Mouse (Mus musculus) gastrocnemius, adult 2 months (tissue): ENCODE measurements around the gene Adra1b. TPM values are rescaled to one million over a fixed set of nuclear protein-coding genes. Genes with fewer than 3 reads are reported as not detected.
A peak's percentile ranks its signal among the peaks of the same experiment; 100 is the strongest.

ENCODE experiments used
- DNase-seq: peaks from one replicate; pipeline ENCODE4 v3.0.0; 2022
- H3K27ac ChIP-seq: fragments of 200-600 bp; 2 replicates; pipeline ENCODE4 v1.8.1; 2022; ENCODE audit warnings: mild to moderate bottlenecking
- H3K4me3 ChIP-seq: fragments of 200-600 bp; 2 replicates; pipeline ENCODE4 v1.8.1; 2022; ENCODE audit warnings: mild to moderate bottlenecking, moderate library complexity
- CTCF ChIP-seq: fragments of 200-600 bp; IDR thresholded peaks from 2 replicates; pipeline ENCODE4 v1.8.1; 2022; ENCODE audit warnings: antibody characterized with exemption, mild to moderate bottlenecking, moderate library complexity
- intact Hi-C: fragments of 180-260 bp; cut with DNase I; formaldehyde crosslinking; loops from one replicate; pipeline ENCODE4 v1.15.1; 2025
- long read RNA-seq, 2 experiments: library from polyadenylated mRNA; stranded (forward); transcript quantifications; one replicate each; pipeline ENCODE4 v2.0.0; 2021
- total RNA-seq, 2 experiments: library from RNA; stranded (reverse); gene quantifications; 2 replicates each; pipeline ENCODE4 v1.2.3; 2021

The Adra1b gene
- under 1 TPM; 0.26 to 0.42 TPM for total RNA-seq
- long read RNA-seq, experiment 1: 0 reads
- long read RNA-seq, experiment 2: 0 reads

DNA sequence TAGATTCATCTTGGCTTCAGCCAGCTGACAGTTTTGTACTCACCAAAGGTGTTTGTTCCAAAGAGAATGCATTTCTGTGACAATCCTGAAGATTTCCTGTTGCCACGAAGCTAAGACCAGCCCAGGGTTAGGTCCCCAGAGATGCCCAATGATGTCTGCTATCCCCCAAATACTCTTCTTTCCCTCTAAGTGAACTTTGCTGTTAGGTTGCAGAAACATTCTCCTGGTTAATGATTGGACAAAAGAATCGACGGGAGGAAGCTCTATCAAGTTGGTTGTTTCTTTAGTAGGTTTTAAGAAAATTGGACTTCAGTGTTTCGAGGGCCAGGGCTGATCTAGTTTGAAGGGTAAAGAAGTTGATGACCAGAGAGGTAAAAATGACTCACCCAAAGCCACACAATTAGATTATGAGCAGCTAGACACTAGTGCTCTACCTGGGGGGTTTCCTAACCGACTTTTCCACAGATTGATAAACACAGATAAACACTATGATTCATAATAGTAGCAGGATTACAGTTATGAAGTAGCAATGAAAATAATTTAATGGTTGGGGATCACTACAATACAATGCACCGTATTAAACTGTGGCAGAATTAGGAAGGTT, at the start of gene Adra1b:
Adra1b (minus strand) TSS at position 160 of the 604 bp plus-strand sequence.
- intact Hi-C loops: no loop called here
- no peak for DNase-seq
- no peak within 1 kb of the TSS for H3K27ac ChIP-seq
- TF ChIP-seq CTCF: no peak
- H3K4me3 ChIP-seq: no peak within 1 kb of the TSS

DNA sequence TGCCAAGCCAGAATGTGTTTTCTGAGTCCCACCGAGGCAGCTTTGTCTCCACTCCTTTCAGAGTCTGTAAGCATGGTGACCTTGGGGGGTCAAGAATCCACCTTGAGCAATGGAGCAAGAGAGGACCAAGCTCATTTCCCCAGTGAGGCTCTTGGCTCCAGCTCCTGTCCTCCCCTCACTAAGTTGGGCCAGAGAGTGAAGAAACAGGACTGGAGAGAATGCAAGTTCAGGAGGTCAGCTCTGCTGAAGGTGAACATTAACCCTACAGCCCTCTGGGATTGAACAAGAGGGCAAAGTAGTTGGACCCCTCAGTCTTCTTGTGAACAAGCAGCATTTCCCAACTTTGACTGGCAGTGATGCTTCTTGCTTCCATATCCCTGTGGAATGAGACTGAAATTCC, 49.3 kb upstream of the Adra1b start:
- Histone ChIP-seq H3K27ac (no peak overlapping the region), H3K4me3 (no peak overlapping the region)
- DNase-seq: no peak
- intact Hi-C loops: no loop called here
- TF ChIP-seq CTCF: no peak

DNA sequence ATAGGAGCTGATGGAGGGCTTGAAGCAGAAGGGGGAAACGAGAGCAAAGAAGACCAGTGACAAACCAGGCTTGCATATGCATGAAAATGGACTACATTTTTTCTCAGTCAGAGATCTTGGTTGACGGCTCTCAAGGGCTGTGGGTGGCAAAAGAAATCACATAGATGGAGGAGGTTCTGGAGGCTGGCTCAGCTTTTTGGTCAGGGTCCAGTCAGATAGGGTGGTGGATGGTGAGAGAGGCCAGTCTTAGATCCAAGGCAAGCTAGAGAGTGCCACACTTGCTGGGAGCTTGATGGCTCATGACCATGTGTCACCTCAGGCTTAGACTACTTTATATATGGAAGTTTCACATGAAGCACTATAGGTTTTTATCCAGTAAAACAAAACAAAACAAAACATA, 42.8 kb upstream of the Adra1b start:
- intact Hi-C loops: no loop called here
- Histone ChIP-seq H3K4me3 (no peak overlapping the region), H3K27ac (no peak overlapping the region)
- DNase-seq: no peak
- no peak for TF ChIP-seq CTCF

DNA sequence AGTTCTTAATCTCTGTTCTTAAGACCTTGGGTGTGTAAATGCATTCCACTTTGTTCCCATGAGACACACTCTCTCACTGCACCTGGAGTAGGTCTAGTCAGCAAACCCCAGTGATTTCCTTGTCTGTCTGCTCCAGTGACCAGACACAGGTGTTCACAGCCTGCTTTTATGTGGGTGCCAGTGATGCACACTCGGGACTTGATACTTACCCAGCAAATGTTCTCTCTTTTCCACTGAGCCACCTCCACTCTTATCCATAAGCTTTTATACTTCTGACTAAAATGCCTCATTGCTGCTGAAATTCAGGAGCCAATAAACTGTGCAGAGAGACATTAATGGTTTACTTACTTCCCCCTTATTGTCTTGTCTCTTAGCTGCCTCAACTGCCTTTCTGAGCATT, 42.2 kb upstream of the Adra1b start:
- TF ChIP-seq CTCF: no peak
- intact Hi-C loops: no loop called here
- no peak for DNase-seq
- Histone ChIP-seq H3K4me3 (no peak overlapping the region), H3K27ac (no peak overlapping the region)

DNA sequence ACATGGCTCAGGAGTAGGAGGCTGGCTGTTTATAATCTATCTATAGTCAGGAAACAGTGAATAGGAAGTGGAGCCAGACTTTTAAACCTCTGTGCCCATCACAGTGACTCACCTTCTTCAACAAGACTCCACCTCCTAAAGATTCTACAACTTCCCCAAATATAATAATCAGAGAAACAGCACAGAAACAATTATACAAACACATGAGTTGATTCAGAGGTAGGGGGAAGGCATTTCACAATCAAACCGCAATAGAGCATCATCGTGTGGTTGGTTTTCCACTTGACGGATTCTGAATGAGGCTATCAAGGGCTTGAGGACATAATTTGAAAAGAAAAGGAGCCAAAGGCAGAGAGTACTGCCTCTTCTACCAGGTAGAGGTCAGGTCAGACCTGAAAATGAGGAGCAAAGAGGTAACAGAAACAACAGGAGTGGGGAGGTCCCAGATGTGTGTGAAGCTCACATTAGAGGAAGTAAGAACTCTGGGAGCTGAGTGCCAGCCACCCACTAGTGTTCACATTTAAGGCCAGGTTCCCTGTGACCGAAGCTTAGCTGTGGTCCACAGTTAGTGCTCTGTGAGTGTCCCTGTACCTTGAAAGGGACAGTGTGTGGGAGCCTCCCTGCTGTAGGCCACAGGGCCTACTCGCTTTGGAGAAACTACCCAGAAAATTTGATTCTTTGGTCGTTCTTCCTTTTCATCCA, 39.6 kb upstream of the Adra1b start:
- DNase-seq: no peak
- TF ChIP-seq CTCF: no peak
- intact Hi-C loops: no loop called here
- Histone ChIP-seq H3K27ac (no peak overlapping the region), H3K4me3 (no peak overlapping the region)

DNA sequence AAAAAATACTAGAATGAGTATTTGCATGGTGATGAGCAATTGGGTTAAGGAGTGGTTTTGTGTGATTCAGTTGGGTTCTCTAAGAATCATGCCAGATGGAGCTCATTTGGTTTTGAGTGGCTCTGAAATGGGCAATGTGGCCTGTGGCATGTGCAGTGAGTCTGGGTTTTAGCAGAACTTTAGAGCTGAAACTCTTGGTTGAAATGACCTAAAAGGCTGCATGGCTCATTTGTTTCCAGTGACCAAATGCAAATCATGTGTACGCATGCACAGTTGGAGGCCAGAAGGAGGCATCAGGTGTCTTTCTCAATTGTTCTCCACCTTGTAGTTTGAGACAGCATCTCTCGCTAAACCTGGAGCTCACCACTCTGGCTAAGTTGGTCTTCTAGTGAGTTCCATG, 35.0 kb upstream of the Adra1b start:
- no peak for DNase-seq
- Histone ChIP-seq H3K27ac (no peak overlapping the region), H3K4me3 (no peak overlapping the region)
- intact Hi-C loops: no loop called here
- no peak for TF ChIP-seq CTCF

DNA sequence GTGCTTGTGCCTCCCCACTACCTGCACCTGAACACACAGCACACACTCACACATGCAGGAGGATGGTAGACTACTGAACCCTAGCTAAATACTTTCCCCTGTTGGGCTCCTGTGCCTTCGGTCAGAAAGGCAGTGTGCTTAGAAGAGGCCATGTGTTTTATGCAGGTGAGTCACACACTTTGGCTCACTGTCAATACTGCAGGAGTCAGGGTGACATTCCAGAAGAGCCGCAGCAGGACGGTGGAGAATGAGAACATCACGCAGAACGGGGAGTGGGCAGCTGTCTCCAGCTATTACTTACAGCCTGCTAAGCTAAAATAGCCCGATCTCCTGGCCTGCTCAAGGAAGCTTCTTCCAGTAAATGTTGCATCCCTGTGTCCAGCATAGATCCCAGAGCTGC, 32.5 kb upstream of the Adra1b start:
- intact Hi-C loops: no loop called here
- Histone ChIP-seq H3K27ac (no peak overlapping the region), H3K4me3 (no peak overlapping the region)
- TF ChIP-seq CTCF: no peak
- DNase-seq: no peak

DNA sequence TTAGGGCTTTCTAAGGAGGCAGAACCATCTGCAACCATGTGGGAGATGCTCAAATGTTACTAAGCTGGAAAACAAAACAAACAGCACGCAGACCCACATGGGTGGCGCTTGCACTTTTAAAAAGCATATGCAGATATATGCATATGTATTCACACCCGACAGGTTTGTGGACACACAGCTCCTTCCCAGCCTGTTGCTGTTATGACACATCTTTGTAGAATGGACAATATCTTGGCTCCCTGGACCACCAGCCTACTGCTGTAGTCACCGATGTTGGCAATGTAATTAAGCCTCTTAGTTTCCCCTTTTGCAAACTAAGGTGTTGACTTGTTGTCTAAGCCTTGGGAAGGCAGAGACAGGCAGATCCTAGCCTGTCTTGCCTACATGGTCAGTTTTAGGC, 32.0 kb upstream of the Adra1b start:
- TF ChIP-seq CTCF: no peak
- intact Hi-C loops: no loop called here
- H3K27ac ChIP-seq: no peak overlapping the region
- H3K4me3 ChIP-seq: no peak overlapping the region
- DNase-seq: no peak

DNA sequence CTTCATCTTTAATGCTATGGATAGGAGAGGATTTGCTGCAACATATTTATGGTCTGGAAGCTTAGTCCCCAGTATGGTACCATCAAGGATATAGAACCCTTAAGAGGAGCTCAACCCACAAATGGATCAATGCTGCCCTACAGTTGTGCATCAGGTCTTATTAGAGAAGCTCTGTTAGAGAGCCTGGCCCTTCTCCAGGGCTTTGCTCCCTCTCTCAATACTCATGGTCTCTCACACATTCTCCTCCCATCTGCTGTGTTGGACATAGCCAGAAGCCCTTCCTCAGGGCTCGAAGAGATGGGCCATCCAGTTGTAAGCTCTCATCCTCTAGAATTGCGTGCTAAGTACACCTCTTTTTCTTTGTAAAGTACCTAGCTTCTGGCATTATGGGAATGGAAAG, 29.2 kb upstream of the Adra1b start:
- no peak for DNase-seq
- no peak overlapping the region for H3K27ac ChIP-seq
- intact Hi-C loops: no loop called here
- no peak overlapping the region for H3K4me3 ChIP-seq
- TF ChIP-seq CTCF: no peak

DNA sequence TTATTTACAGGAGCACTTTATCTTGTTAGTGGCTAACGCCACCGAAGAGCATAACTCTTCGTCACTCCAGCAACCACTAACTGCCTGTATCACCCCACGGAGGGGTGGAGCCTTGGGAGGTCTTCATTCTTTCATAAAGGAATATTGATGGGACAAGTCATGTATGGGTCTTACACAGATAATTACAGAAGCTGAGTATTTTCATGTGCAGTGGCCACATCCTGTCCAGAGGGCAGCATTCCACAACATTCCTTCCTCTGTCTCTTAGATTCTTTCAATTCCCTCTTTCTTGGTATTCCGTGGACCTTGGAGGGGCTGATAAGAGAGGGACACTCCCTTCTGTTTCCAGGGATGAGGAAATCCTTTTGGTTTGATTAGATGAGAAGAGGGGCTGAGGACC, 28.7 kb upstream of the Adra1b start:
- Histone ChIP-seq H3K4me3 (no peak overlapping the region), H3K27ac (no peak overlapping the region)
- no peak for DNase-seq
- intact Hi-C loops: no loop called here
- no peak for TF ChIP-seq CTCF

DNA sequence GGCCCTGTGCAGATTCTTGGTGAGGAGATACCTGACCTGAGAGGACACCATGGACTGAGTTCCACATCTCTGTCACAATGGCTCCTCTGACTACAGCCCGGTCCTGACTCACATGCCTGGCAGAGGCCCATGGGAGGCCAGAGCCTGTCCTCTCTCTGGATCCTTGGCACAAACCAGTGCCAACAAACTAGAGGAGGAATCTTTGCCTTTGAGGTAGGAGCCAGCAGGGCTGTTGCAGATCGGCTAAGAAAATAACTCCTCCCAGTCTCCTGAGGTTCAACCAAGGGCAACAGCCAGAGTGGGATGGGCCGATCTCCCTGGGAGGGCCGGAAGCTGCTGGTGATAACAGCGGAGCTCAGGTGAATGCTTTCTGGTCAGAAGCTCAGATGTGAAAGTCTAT, 28.2 kb upstream of the Adra1b start:
- intact Hi-C loops: no loop called here

DNA sequence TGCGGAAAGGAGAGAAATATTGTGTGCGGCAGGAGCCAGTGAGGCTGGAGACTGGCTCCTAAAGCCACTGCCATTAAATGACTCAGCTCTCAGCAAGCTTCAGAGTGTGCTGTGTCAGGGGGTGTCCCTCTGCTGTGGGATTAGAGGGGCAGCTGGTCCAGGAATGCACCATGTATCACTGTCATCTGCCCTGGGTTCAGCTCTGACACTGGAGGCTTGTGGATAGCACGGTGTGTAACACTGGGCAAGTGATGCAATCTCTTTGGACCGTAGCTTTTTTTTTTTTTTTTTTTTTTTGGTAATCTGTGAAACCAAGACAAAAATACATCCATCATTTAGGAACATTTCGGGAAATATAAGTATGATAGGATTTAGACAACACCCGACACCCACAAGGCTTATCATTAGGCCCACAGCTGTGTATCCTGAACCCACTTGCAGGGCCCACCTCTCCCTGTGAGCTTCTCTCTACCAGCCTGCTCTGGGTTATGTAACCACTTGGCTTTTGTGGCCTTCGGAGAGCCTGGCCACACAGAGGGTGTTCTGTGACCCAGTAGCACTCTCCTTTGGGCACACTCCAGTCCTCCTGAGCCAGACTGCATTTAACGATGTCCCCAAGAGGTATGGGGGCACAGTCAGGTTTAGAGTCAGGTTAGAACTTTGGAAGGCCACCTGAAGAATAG, 26.3 kb upstream of the Adra1b start:
- no peak overlapping the region for H3K27ac ChIP-seq
- DNase-seq: peak; percentile 31
- no peak for TF ChIP-seq CTCF
- no peak overlapping the region for H3K4me3 ChIP-seq
- intact Hi-C loops: no loop called here

More for the DNA sequence above, 28.2 kb upstream of the Adra1b start:
- peak; percentile 74 for DNase-seq
- Histone ChIP-seq H3K4me3 (no peak overlapping the region), H3K27ac (no peak overlapping the region)
- TF ChIP-seq CTCF: no peak

DNA sequence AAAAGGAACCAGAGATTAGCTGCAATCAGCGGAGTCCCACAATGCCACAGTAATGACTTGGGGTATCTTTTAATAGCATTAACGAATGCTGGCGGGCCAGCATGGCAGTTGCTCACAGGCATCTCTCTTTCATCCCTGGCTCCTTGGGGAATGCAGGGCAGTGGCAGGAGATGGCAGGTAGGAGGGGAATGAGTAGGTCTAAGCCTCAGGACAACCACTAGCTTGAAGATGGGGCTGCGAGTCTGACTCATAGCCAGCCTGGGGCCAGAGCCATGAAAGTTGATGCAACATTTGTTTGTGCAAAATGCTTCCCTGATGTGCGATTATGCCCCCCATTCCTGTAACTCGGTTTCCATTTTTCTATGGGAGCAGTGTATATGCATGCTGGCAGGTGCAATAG, 25.2 kb upstream of the Adra1b start:
- no peak for TF ChIP-seq CTCF
- intact Hi-C loops: no loop called here
- DNase-seq: peak; percentile 43
- no peak overlapping the region for H3K27ac ChIP-seq
- H3K4me3 ChIP-seq: no peak overlapping the region
